40 mouse cellular contexts compared by ENCODE assay signal in the genomic region with DNA sequence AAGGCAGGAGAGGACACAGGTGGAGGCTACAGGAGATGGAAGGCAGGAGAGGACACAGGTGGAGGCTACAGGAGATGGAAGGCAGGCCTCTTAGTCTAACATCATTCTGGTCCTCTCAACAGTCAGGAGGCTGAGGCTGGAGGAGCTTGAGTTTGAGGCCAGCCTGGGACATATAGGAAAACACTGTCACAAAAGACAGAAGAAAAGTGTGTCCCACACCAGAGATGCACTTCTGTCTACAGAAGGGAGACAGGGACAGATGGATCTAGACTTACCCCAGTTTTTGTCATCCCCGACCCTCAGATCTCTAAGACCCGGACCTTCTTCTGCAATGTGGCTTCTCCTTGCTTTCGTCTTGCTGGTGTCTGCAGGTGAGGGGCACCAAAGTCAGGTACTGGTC. TPM values are rescaled to one million over a fixed set of nuclear protein-coding genes. Genes with fewer than 3 reads are reported as not detected.
"Had no signal": no experiment of that assay in that cellular context is flagged by ENCODE, and none has a peak within 500 bp of the region (broad histone marks: within the 10 kb centered on the region; RNA-seq: fewer than 3 reads in every experiment).

A gene (plus strand): TSS at position 301 of the 400 bp plus-strand sequence.

- H3K27ac ChIP-seq: heart, embryonic 10.5 days; heart, embryonic 13.5 days; heart, embryonic 15.5 days; hindbrain, embryonic 10.5 days; hindbrain, embryonic 12.5 days; hindbrain, embryonic 13.5 days; hindbrain, embryonic 14.5 days; hindbrain, embryonic 15.5 days; hindbrain, postnatal 0 days; intestine, embryonic 15.5 days; layer of hippocampus, adult 2 months; left cerebral cortex, adult 2 months had no signal

- H3K27me3 ChIP-seq: heart, embryonic 12.5 days; heart, embryonic 15.5 days; hindbrain, embryonic 12.5 days; hindbrain, embryonic 13.5 days; hindbrain, embryonic 15.5 days; intestine, embryonic 15.5 days had no signal

- H3K4me1 ChIP-seq: heart, embryonic 10.5 days; heart, embryonic 12.5 days; heart, embryonic 13.5 days; heart, embryonic 15.5 days; hindbrain, embryonic 10.5 days; hindbrain, embryonic 12.5 days; hindbrain, embryonic 13.5 days; hindbrain, embryonic 15.5 days; intestine, embryonic 15.5 days had no signal

- ATAC-seq: hindbrain, embryonic 16.5 days; hindbrain, postnatal 0 days; inflammation-experienced regulatory T-cells, adult 6 months; intestine, embryonic 15.5 days; intestine, embryonic 16.5 days; intestine, postnatal 0 days had no signal

- H3K9ac ChIP-seq: heart, embryonic 12.5 days; heart, embryonic 13.5 days; heart, embryonic 15.5 days; hindbrain, embryonic 12.5 days; hindbrain, embryonic 13.5 days; hindbrain, embryonic 14.5 days; hindbrain, embryonic 15.5 days; intestine, embryonic 15.5 days had no signal

- DNase-seq: heart, postnatal 10 days; heart, postnatal 14 days; heart, postnatal 36 days; heart, postnatal 4 days; kidney, adult 11 months; kidney, adult 18-20 months; kidney, adult 8-10 months; kidney, adult 9 months; kidney, postnatal 10 days; kidney, postnatal 14 days; kidney, postnatal 25 days; kidney, postnatal 4 days; layer of hippocampus, adult 9-11 months; layer of hippocampus, postnatal 36 days had no signal

- H3K9me3 ChIP-seq: heart, embryonic 10.5 days; heart, embryonic 12.5 days; heart, embryonic 13.5 days; heart, embryonic 15.5 days; hindbrain, embryonic 10.5 days; hindbrain, embryonic 12.5 days; hindbrain, embryonic 13.5 days; hindbrain, embryonic 15.5 days; intestine, embryonic 15.5 days had no signal

- H3K36me3 ChIP-seq: heart, embryonic 10.5 days; heart, embryonic 12.5 days; heart, embryonic 13.5 days; heart, embryonic 15.5 days; hindbrain, embryonic 10.5 days; hindbrain, embryonic 12.5 days; hindbrain, embryonic 13.5 days; hindbrain, embryonic 15.5 days; intestine, embryonic 15.5 days had no signal

- H3K4me2 ChIP-seq: heart, embryonic 11.5 days; heart, embryonic 12.5 days; heart, embryonic 13.5 days; heart, embryonic 15.5 days; hindbrain, embryonic 12.5 days; hindbrain, embryonic 13.5 days; hindbrain, embryonic 14.5 days; hindbrain, embryonic 15.5 days; intestine, embryonic 15.5 days had no signal

- H3K4me3 ChIP-seq: heart, embryonic 10.5 days; heart, embryonic 12.5 days; heart, embryonic 13.5 days; heart, embryonic 15.5 days; hindbrain, embryonic 10.5 days; hindbrain, embryonic 12.5 days; hindbrain, embryonic 13.5 days; hindbrain, embryonic 15.5 days; intestine, embryonic 15.5 days; layer of hippocampus, adult 2 months; left cerebral cortex, adult 2 months had no signal

RNA-seq across cellular contexts. Expression of the gene that starts here (rescaled TPM):
- polyA plus RNA-seq: heart, embryonic 10.5 days; heart, embryonic 11.5 days; heart, embryonic 12.5 days; heart, embryonic 13.5 days; heart, embryonic 14.5 days; heart, embryonic 15.5 days; heart, embryonic 16.5 days; heart, postnatal 0 days; hindbrain, embryonic 10.5 days; hindbrain, embryonic 11.5 days; hindbrain, embryonic 12.5 days; hindbrain, embryonic 13.5 days; hindbrain, embryonic 14.5 days; hindbrain, embryonic 15.5 days; hindbrain, embryonic 16.5 days; hindbrain, postnatal 0 days; inflammation-experienced regulatory T-cells, adult 6 months; intestine, embryonic 14.5 days; intestine, embryonic 15.5 days; intestine, embryonic 16.5 days; intestine, postnatal 0 days; kidney, embryonic 14.5 days; kidney, embryonic 16.5 days; large intestine, adult 2 months had no signal
